Mouse (Mus musculus): ENCODE results near the gene Slc22a14. TPM values are rescaled to one million over a fixed set of nuclear protein-coding genes. Genes with fewer than 3 reads are reported as not detected.
"Not testable (repeated sequence)": the region's sequence is repeated elsewhere in the genome, so short reads cannot be mapped to it uniquely, and the experiment has no call there.

The Slc22a14 gene
- polyA plus RNA-seq, 1 experiment from 2014 or later: 0.12 TPM

- no peak for ATAC-seq (ENCODE audit: low FRiP score, low TSS enrichment)
- 83% methylated on average over 1 of the region's 1 CpGs for WGBS
Observed at GRCm38 (mm10) chr9:119394808-119395207, 29.5 kb upstream of the Slc22a14 start.

DNA sequence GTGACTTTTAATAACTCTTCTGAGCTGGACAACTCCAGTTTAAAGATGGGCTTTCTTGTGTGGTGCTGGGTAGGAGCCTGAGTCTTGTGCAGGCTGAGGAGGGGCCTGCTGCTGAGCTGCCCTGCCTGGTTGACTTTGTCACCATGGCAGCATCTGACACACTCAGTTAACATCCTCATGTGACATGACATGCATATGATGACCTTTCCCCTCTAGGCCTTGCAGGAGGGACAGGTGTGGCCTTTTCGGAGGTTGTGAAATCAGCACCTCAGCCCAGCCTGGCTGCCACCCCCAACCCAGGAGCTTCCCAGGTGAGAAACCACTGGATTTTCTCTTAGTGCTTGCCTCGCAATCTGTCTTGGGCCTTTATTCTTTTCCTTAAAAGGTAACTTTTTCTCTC, 24.9 kb upstream of the Slc22a14 start:
- no peaks in the 10 kb centered on the region for H3K4me1 ChIP-seq (ENCODE audit: insufficient read depth, low read length)
- WGBS: 95% methylated on average over 2 of the region's 2 CpGs
- H3K9ac ChIP-seq (replicated peaks; ENCODE audit: low read length): no peak overlapping the region
- no peak for ATAC-seq (ENCODE audit: low FRiP score, low TSS enrichment)
- H3K4me3 ChIP-seq (ENCODE audit: low read length): no peak overlapping the region
- no peak overlapping the region for H3K4me2 ChIP-seq (replicated peaks; ENCODE audit: low read depth, low read length)
- no peaks in the 10 kb centered on the region for H3K9me3 ChIP-seq (ENCODE audit: low read length)
- H3K36me3 ChIP-seq (ENCODE audit: insufficient read depth, low read length): 0 out of 2 replicates have a peak, but pooled peaks cover 5% of the 10 kb centered on the region
- no peaks in the 10 kb centered on the region for H3K27me3 ChIP-seq (ENCODE audit: insufficient read depth, low read length)
- H3K27ac ChIP-seq (ENCODE audit: low read length): no peak overlapping the region

More at GRCm38 (mm10) chr9:119394808-119395207, 29.5 kb upstream of the Slc22a14 start:
- no peak overlapping the region for H3K9ac ChIP-seq (replicated peaks; ENCODE audit: low read length)
- no peak overlapping the region for H3K4me2 ChIP-seq (replicated peaks; ENCODE audit: low read depth, low read length)
- H3K4me3 ChIP-seq (ENCODE audit: low read length): no peak overlapping the region
- no peaks in the 10 kb centered on the region for H3K4me1 ChIP-seq (ENCODE audit: insufficient read depth, low read length)
- no peaks in the 10 kb centered on the region for H3K9me3 ChIP-seq (ENCODE audit: low read length)
- no peaks in the 10 kb centered on the region for H3K27me3 ChIP-seq (ENCODE audit: insufficient read depth, low read length)
- H3K27ac ChIP-seq (ENCODE audit: low read length): no peak overlapping the region
- H3K36me3 ChIP-seq (ENCODE audit: insufficient read depth, low read length): no peaks in the 10 kb centered on the region

GRCm38 (mm10) chr9:119388956-119389355, 23.6 kb upstream of the Slc22a14 start:
- no peaks in the 10 kb centered on the region for H3K4me1 ChIP-seq (ENCODE audit: insufficient read depth, low read length)
- no peak overlapping the region for H3K27ac ChIP-seq (ENCODE audit: low read length)
- no peak overlapping the region for H3K4me2 ChIP-seq (replicated peaks; ENCODE audit: low read depth, low read length)
- H3K27me3 ChIP-seq (ENCODE audit: insufficient read depth, low read length): no peaks in the 10 kb centered on the region
- H3K9me3 ChIP-seq (ENCODE audit: low read length): no peaks in the 10 kb centered on the region
- no peak overlapping the region for H3K9ac ChIP-seq (replicated peaks; ENCODE audit: low read length)
- WGBS: 47% methylated on average over 5 of the region's 5 CpGs
- 0 out of 2 replicates have a peak, but pooled peaks cover 5% of the 10 kb centered on the region for H3K36me3 ChIP-seq (ENCODE audit: insufficient read depth, low read length)
- no peak for ATAC-seq (ENCODE audit: low FRiP score, low TSS enrichment)
- no peak overlapping the region for H3K4me3 ChIP-seq (ENCODE audit: low read length)

GRCm38 (mm10) chr9:119382603-119383002, 17.2 kb upstream of the Slc22a14 start:
- WGBS: 67% methylated on average over 6 of the region's 6 CpGs

DNA sequence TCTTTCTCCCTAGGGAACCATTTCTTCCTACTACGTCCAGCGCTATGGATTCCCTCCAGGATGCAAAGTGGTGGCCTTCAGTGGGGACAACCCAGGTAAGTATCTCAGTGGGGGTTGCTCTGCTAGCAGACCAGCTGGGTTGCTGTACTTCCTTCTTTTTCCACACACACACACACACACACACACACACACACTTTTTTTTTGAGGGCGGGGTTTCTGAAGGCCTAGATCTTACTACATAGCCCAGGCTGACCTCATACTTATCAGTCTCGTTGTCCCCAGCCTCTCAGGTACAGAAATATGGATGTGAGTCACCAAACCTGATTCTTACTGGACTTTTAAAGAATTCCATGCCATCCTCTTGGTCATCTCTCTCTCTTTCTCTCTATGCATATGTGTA, 12.9 kb upstream of the Slc22a14 start:
- H3K9me3 ChIP-seq (ENCODE audit: low read length): no peaks in the 10 kb centered on the region
- no peak overlapping the region for H3K27ac ChIP-seq (ENCODE audit: low read length)
- H3K4me3 ChIP-seq (ENCODE audit: low read length): no peak overlapping the region
- no peaks in the 10 kb centered on the region for H3K4me1 ChIP-seq (ENCODE audit: insufficient read depth, low read length)
- no peak overlapping the region for H3K4me2 ChIP-seq (replicated peaks; ENCODE audit: low read depth, low read length)
- H3K36me3 ChIP-seq (ENCODE audit: insufficient read depth, low read length): peaks cover 6% of the 10 kb centered on the region; the same call in 1 of the 2 replicates
- no peak overlapping the region for H3K9ac ChIP-seq (replicated peaks; ENCODE audit: low read length)
- H3K27me3 ChIP-seq (ENCODE audit: insufficient read depth, low read length): no peaks in the 10 kb centered on the region
- ATAC-seq (ENCODE audit: low FRiP score, low TSS enrichment): no peak
- WGBS: 86% methylated on average over 4 of the region's 4 CpGs

More at GRCm38 (mm10) chr9:119382603-119383002, 17.2 kb upstream of the Slc22a14 start:
- Histone ChIP-seq H3K9ac (replicated peaks; ENCODE audit: low read length) (no peak overlapping the region), H3K27ac (ENCODE audit: low read length) (no peak overlapping the region), H3K4me2 (replicated peaks; ENCODE audit: low read depth, low read length) (no peak overlapping the region), H3K9me3 (ENCODE audit: low read length) (no peaks in the 10 kb centered on the region), H3K4me3 (ENCODE audit: low read length) (no peak overlapping the region), H3K4me1 (ENCODE audit: insufficient read depth, low read length) (no peaks in the 10 kb centered on the region), H3K36me3 (ENCODE audit: insufficient read depth, low read length) (peaks cover 11% of the 10 kb centered on the region; the same call in 1 of the 2 replicates), H3K27me3 (ENCODE audit: insufficient read depth, low read length) (no peaks in the 10 kb centered on the region)
- ATAC-seq (ENCODE audit: low FRiP score, low TSS enrichment): no peak

GRCm38 (mm10) chr9:119375556-119375955, 10.2 kb upstream of the Slc22a14 start:
- H3K36me3 ChIP-seq (ENCODE audit: insufficient read depth, low read length): peaks cover 6% of the 10 kb centered on the region; the same call in 1 of the 2 replicates
- no peak for ATAC-seq (ENCODE audit: low FRiP score, low TSS enrichment)
- WGBS: 57% methylated on average over 6 of the region's 6 CpGs

GRCm38 (mm10) chr9:119375008-119375407, 9.7 kb upstream of the Slc22a14 start:
- ATAC-seq (ENCODE audit: low FRiP score, low TSS enrichment): no peak
- Histone ChIP-seq H3K36me3 (ENCODE audit: insufficient read depth, low read length) (peaks cover 6% of the 10 kb centered on the region; the same call in 1 of the 2 replicates), H3K9me3 (ENCODE audit: low read length) (no peaks in the 10 kb centered on the region), H3K27ac (ENCODE audit: low read length) (no peak overlapping the region), H3K4me3 (ENCODE audit: low read length) (no peak overlapping the region), H3K4me2 (replicated peaks; ENCODE audit: low read depth, low read length) (no peak overlapping the region), H3K9ac (replicated peaks; ENCODE audit: low read length) (no peak overlapping the region), H3K27me3 (ENCODE audit: insufficient read depth, low read length) (no peaks in the 10 kb centered on the region), H3K4me1 (ENCODE audit: insufficient read depth, low read length) (no peaks in the 10 kb centered on the region)
- 47% methylated on average over 3 of the region's 3 CpGs for WGBS

More at GRCm38 (mm10) chr9:119375556-119375955, 10.2 kb upstream of the Slc22a14 start:
- no peaks in the 10 kb centered on the region for H3K27me3 ChIP-seq (ENCODE audit: insufficient read depth, low read length)
- no peaks in the 10 kb centered on the region for H3K4me1 ChIP-seq (ENCODE audit: insufficient read depth, low read length)
- no peak overlapping the region for H3K4me2 ChIP-seq (replicated peaks; ENCODE audit: low read depth, low read length)
- H3K27ac ChIP-seq (ENCODE audit: low read length): no peak overlapping the region
- H3K9ac ChIP-seq (replicated peaks; ENCODE audit: low read length): no peak overlapping the region
- H3K9me3 ChIP-seq (ENCODE audit: low read length): no peaks in the 10 kb centered on the region
- H3K4me3 ChIP-seq (ENCODE audit: low read length): no peak overlapping the region

DNA sequence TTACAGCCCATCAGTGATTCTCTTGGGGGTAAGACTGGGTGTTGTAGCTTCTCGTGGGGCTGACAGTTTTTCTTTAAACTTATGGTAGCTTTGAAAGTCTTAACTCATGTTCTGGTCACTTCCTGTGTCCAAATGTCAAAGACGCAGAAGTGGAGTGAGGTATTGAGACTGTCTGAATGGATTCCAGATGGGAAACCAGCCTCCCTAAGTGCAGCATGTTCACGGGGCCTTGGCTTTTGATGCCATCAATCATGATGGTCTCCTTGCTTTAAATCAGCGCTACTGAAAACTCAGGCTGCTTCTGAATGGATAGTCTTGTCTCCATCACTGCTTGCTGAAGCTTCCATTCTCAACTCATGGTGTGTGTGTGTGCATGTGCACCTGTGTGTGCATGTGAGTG, 5.9 kb upstream of the Slc22a14 start:
- WGBS: 58% methylated on average over 4 of the region's 4 CpGs

DNA sequence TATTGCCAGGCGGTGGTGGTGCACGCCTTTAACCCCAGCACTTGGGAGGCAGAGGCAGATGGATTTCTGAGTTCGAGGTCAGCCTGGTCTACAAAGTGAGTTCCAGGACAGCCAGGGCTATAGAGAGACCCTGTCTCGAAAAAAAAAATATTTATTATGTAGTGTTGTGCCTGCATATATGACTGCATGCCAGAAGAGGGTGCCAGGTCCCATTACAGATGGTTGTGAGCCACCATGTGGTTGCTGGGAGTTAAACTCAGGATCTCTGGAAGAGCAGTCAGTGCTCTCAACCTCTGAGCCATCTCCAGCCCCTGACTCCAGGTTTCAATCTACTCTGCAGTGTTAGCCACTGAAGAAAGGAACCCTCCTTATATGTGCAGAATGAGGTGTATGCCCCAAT, 5.4 kb upstream of the Slc22a14 start:
- H3K27me3 ChIP-seq (ENCODE audit: insufficient read depth, low read length); H3K27ac ChIP-seq (ENCODE audit: low read length); H3K9ac ChIP-seq (replicated peaks; ENCODE audit: low read length); H3K9me3 ChIP-seq (ENCODE audit: low read length); H3K4me3 ChIP-seq (ENCODE audit: low read length); H3K4me1 ChIP-seq (ENCODE audit: insufficient read depth, low read length); H3K36me3 ChIP-seq (ENCODE audit: insufficient read depth, low read length); ATAC-seq (ENCODE audit: low FRiP score, low TSS enrichment); H3K4me2 ChIP-seq (replicated peaks; ENCODE audit: low read depth, low read length): not testable (repeated sequence)
- 91% methylated on average over 4 of the region's 4 CpGs for WGBS

More for the DNA sequence above, 5.9 kb upstream of the Slc22a14 start:
- H3K9me3 ChIP-seq (ENCODE audit: low read length): no peaks in the 10 kb centered on the region
- H3K4me2 ChIP-seq (replicated peaks; ENCODE audit: low read depth, low read length): no peak overlapping the region
- no peaks in the 10 kb centered on the region for H3K36me3 ChIP-seq (ENCODE audit: insufficient read depth, low read length)
- H3K27ac ChIP-seq (ENCODE audit: low read length): no peak overlapping the region
- no peaks in the 10 kb centered on the region for H3K27me3 ChIP-seq (ENCODE audit: insufficient read depth, low read length)
- no peak overlapping the region for H3K9ac ChIP-seq (replicated peaks; ENCODE audit: low read length)
- no peaks in the 10 kb centered on the region for H3K4me1 ChIP-seq (ENCODE audit: insufficient read depth, low read length)
- no peak for ATAC-seq (ENCODE audit: low FRiP score, low TSS enrichment)
- no peak overlapping the region for H3K4me3 ChIP-seq (ENCODE audit: low read length)

GRCm38 (mm10) chr9:119368367-119368766, 3.0 kb upstream of the Slc22a14 start:
- no peaks in the 10 kb centered on the region for H3K27me3 ChIP-seq (ENCODE audit: insufficient read depth, low read length)
- 95% methylated on average over 3 of the region's 3 CpGs for WGBS

More at GRCm38 (mm10) chr9:119368367-119368766, 3.0 kb upstream of the Slc22a14 start:
- no peak overlapping the region for H3K27ac ChIP-seq (ENCODE audit: low read length)
- no peaks in the 10 kb centered on the region for H3K9me3 ChIP-seq (ENCODE audit: low read length)
- H3K9ac ChIP-seq (replicated peaks; ENCODE audit: low read length): no peak overlapping the region
- ATAC-seq (ENCODE audit: low FRiP score, low TSS enrichment): no peak
- H3K4me2 ChIP-seq (replicated peaks; ENCODE audit: low read depth, low read length): no peak overlapping the region
- no peaks in the 10 kb centered on the region for H3K4me1 ChIP-seq (ENCODE audit: insufficient read depth, low read length)
- H3K4me3 ChIP-seq (ENCODE audit: low read length): no peak overlapping the region
- no peaks in the 10 kb centered on the region for H3K36me3 ChIP-seq (ENCODE audit: insufficient read depth, low read length)

All from kidney, embryonic 16.5 days (tissue).